Mouse (Mus musculus) forebrain, embryonic 15.5 days (tissue): ENCODE results near the gene A730061H03Rik. TPM values are rescaled to one million over a fixed set of nuclear protein-coding genes. Genes with fewer than 3 reads are reported as not detected.

Source experiments
- ATAC-seq: fragments of 200-750 bp; cut with Nextera tagmentation; replicated peaks from 2 replicates; pipeline ENCODE4 v1.8.0; 2017; ENCODE audit warnings: mild to moderate bottlenecking, moderate TSS enrichment, moderate library complexity
- H3K27ac ChIP-seq: fragments of 300-500 bp; sonication (generic); replicated peaks from 2 replicates; pipeline ENCODE4 v1.5.1; 2015; ENCODE audit warnings: mild to moderate bottlenecking, inconsistent platforms
- H3K27me3 ChIP-seq: fragments of 300-500 bp; sonication (generic); 2 replicates; pipeline ENCODE4 v1.6.1; 2015; ENCODE audit warnings: inconsistent platforms
- H3K36me3 ChIP-seq: fragments of 300-500 bp; sonication (generic); 2 replicates; pipeline ENCODE4 v1.6.1; 2015; ENCODE audit warnings: mild to moderate bottlenecking, inconsistent platforms
- H3K4me1 ChIP-seq: fragments of 300-500 bp; sonication (generic); 2 replicates; pipeline ENCODE4 v1.6.1; 2015; ENCODE audit warnings: inconsistent platforms
- H3K4me2 ChIP-seq: fragments of 300-500 bp; sonication (generic); replicated peaks from 2 replicates; pipeline ENCODE4 v1.6.1; 2015; ENCODE audit warnings: mild to moderate bottlenecking, inconsistent platforms
- H3K4me3 ChIP-seq: fragments of 300-500 bp; sonication (generic); 2 replicates; pipeline ENCODE4 v1.5.1; 2015; ENCODE audit warnings: mild to moderate bottlenecking, inconsistent platforms
- H3K9ac ChIP-seq: fragments of 300-500 bp; sonication (generic); replicated peaks from 2 replicates; pipeline ENCODE4 v1.6.1; 2015; ENCODE audit warnings: mild to moderate bottlenecking, inconsistent platforms
- H3K9me3 ChIP-seq: fragments of 300-500 bp; sonication (generic); 2 replicates; pipeline ENCODE4 v1.6.1; 2016; ENCODE audit warnings: inconsistent platforms
- WGBS: fragments of 180-500 bp; shearing (Covaris S2); methylation state at CpG from one replicate; pipeline ENCODE4 v1.1.7; 2015; ENCODE audit warnings: mixed read lengths; 5-methylcytosine and 5-hydroxymethylcytosine counted together
- polyA plus RNA-seq: library from polyadenylated mRNA; unstranded; fragments of >200 nt; fragmentation: Nextera tagmentation; extraction: Ambion mirVana; gene quantifications from 2 replicates; pipeline ENCODE4 v1.2.1, GENCODE M21; 2015

A730061H03Rik gene
- polyA plus RNA-seq, 1 experiment from 2014 or later: 0.60 TPM

DNA sequence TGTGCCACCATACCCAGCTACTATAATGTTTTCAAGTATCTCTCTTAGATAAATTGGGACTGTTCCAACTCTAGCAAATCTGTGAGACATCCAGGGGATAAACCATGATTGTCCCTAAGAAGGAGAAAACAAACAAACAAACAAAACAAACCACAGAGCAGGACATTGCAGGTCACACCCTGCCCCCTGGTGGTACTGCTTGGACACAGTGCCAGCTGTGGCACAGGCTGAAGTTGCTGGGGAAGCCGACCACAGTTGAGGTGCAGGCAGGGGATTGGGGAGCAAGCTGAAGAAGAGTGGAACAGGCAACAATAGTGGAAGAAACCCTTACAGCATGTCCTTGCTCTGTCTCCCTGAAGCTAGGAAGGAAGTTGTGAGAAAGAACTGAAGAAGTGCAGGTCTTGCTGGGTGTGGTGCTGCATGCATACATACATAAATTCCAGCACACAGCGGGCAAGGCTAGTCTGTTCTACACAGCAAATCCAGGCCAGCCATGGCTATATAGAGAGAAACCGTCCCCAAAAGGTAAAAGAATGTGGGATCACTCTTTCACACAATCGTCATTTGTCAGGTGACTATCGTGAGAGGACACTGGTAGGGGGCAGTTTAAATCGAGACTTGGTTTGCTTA, 24.0 kb downstream of the A730061H03Rik start:
- Histone ChIP-seq H3K36me3 (no peaks in the 10 kb centered on the region), H3K27ac (no peak overlapping the region), H3K4me2 (no peak overlapping the region), H3K4me1 (peaks cover 13% of the 10 kb centered on the region), H3K4me3 (no peak overlapping the region), H3K9me3 (no peaks in the 10 kb centered on the region), H3K9ac (no peak overlapping the region), H3K27me3 (no peaks in the 10 kb centered on the region)
- WGBS: 54% methylated on average over 6 of the region's 6 CpGs
- no peak for ATAC-seq

DNA sequence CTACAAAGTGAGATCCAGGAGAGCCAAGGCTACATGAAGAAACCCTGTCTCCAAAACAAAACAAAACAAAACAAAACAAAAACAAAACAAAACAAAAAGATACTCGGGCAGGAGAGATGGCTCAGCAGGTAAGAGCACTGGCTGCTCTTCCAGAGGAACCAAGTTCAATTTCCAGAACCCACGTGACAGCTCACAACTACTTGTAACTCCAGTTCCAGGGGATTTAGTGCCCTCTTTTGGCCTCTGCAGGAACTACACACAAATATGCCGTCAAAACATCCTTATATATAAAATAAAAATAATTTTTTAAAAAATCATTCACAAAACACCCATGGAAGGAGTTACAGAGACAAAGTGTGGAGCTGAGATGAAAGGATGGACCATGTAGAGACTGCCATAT, 32.3 kb downstream of the A730061H03Rik start:
- H3K9me3 ChIP-seq: no peaks in the 10 kb centered on the region
- no peaks in the 10 kb centered on the region for H3K36me3 ChIP-seq
- no peak overlapping the region for H3K9ac ChIP-seq
- 27% methylated on average over 3 of the region's 3 CpGs for WGBS
- no peak overlapping the region for H3K4me3 ChIP-seq
- H3K4me2 ChIP-seq: no peak overlapping the region
- no peaks in the 10 kb centered on the region for H3K4me1 ChIP-seq
- H3K27me3 ChIP-seq: no peaks in the 10 kb centered on the region
- no peak overlapping the region for H3K27ac ChIP-seq
- no peak for ATAC-seq

DNA sequence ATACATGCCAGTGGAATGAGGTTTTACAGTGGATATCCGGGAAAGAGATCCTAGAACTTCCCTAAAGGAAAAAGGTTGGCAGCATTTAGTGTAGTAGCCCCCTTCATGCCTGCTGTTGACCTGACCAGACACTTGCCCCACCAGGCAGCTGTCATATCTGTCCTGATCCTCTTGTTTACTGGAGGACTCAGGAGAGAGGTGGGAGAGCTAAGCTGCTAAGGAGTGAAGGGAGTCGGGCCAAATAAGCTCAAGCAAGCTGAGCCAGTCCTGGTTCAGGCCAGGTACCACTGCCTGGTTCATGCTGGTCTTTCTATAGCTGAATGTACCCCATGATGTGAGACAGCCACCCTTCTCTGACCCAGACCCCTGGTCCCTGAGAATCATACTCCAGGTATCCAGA, 33.5 kb downstream of the A730061H03Rik start:
- Histone ChIP-seq H3K27ac (no peak overlapping the region), H3K27me3 (no peaks in the 10 kb centered on the region; the same call in 1 of the 2 replicates), H3K4me3 (no peak overlapping the region), H3K4me1 (no peaks in the 10 kb centered on the region), H3K9me3 (no peaks in the 10 kb centered on the region), H3K36me3 (no peaks in the 10 kb centered on the region), H3K9ac (no peak overlapping the region), H3K4me2 (no peak overlapping the region)
- WGBS: 84% methylated on average over 2 of the region's 2 CpGs
- ATAC-seq: no peak

DNA sequence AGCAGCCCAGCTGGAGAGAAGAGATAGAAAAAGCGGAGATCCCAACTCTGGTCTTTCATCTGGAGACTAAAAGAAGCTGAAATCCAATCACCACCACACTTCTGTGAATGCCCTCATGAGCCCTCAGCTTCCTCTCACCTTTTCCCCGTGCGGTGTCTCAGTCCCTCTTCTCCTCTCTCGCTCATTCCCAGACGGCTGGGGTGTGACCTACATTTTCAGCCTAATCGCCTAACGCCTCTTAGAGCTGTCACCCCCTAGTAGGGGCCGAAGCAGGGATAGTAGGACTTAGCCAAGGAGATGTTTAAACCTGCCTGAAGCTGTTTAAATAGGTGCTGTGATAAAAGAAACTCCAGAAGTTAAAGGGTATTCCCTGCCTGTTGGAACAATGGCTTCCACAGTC, 35.4 kb downstream of the A730061H03Rik start, which contains the start of gene Nrl:
Gene Nrl (minus strand): TSS at position 197 of the 400 bp plus-strand sequence.
- 42% methylated on average over 8 of the region's 8 CpGs for WGBS
- Histone ChIP-seq H3K4me2 (no peak within 1 kb of the TSS), H3K27ac (no peak within 1 kb of the TSS)

DNA sequence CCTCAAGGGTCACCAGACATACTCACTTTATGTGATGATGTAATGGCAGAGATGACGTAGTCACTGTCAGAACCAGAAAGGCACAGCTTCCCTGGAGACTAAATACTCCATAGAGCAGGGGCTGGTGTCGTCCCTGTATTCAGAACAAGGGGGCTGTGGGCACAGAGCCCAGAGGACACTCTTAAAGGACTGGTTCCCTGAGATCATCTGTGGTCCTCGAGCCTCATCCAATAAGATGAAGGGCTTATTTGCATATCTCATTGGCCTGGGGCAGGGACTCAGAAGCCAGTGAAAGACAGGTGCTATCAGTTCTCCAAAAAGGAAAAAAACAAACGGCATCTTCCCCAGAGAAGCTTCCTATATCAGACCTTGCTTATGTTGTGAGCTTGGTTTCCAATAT, 36.1 kb downstream of the A730061H03Rik start:
- H3K36me3 ChIP-seq: no peaks in the 10 kb centered on the region
- H3K27me3 ChIP-seq: no peaks in the 10 kb centered on the region; the same call in 1 of the 2 replicates
- no peak overlapping the region for H3K9ac ChIP-seq
- ATAC-seq: no peak
- 54% methylated on average over 4 of the region's 4 CpGs for WGBS
- peaks cover 16% of the 10 kb centered on the region for H3K4me1 ChIP-seq
- H3K27ac ChIP-seq: no peak overlapping the region
- no peak overlapping the region for H3K4me2 ChIP-seq
- H3K4me3 ChIP-seq: no peak overlapping the region
- H3K9me3 ChIP-seq: no peaks in the 10 kb centered on the region

More for the DNA sequence above, 35.4 kb downstream of the A730061H03Rik start, which contains the start of gene Nrl:
- Histone ChIP-seq H3K9ac (no peak within 1 kb of the TSS), H3K36me3 (no peaks in the 10 kb centered on the region), H3K9me3 (no peaks in the 10 kb centered on the region), H3K4me1 (peaks cover 11% of the 10 kb centered on the region; the same call in 1 of the 2 replicates), H3K27me3 (no peaks in the 10 kb centered on the region; the same call in 1 of the 2 replicates), H3K4me3 (no peak within 1 kb of the TSS)
- no peak for ATAC-seq

DNA sequence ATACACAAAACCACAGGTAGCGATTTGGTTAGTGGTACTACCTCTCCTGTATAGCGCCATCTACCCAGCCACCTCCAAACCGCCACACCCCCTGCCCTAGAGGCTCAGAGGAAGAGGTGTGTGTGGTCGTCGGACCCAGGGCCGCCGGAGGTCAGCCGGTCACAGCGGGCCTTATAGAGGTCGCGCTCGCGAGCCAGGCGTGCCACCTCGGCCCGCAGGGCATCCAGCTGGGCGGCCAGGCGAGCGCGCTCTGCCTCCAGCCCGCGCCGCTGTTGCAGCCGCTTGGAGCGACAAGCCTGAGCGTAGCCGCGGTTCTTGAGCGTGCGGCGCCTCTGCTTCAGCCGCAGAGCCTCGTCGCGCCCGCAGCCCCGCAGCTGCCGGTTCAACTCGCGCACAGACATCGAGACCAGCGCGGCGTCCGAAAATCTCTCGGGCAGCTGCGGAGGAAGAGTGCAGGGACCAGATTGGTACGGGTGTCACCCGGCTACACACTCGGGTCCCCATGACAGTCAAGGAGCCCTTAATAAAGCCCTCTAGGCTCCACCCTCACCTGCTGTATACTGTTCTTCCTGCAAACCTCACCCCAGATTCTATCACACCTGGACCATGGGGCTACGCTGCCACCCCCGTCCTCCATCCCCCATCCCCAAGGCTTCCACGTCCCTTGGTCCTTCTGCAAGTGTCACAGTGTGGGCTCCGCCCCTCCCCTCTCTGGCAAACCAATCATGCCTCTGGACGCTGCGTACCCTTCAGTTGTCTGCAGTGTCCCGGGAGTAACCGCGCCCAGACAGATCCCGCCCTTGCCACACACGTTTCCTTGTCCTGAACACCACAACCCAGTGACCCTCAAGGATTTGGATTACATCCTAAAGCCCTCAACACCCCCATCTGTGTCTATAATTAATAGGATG, 39.5 kb downstream of the A730061H03Rik start:
- peaks cover 19% of the 10 kb centered on the region for H3K4me1 ChIP-seq
- peak overlapping the region; percentile 55 for H3K9ac ChIP-seq
- H3K9me3 ChIP-seq: no peaks in the 10 kb centered on the region
- peak overlapping the region; percentile 91 for H3K4me2 ChIP-seq
- H3K36me3 ChIP-seq: no peaks in the 10 kb centered on the region
- WGBS: under 1% methylated on average over 61 of the region's 61 CpGs
- peak overlapping the region; percentile 62 for H3K27ac ChIP-seq
- peak overlapping the region; percentile 54 for H3K4me3 ChIP-seq
- no peaks in the 10 kb centered on the region; the same call in 1 of the 2 replicates for H3K27me3 ChIP-seq
- ATAC-seq: peak; percentile 77

DNA sequence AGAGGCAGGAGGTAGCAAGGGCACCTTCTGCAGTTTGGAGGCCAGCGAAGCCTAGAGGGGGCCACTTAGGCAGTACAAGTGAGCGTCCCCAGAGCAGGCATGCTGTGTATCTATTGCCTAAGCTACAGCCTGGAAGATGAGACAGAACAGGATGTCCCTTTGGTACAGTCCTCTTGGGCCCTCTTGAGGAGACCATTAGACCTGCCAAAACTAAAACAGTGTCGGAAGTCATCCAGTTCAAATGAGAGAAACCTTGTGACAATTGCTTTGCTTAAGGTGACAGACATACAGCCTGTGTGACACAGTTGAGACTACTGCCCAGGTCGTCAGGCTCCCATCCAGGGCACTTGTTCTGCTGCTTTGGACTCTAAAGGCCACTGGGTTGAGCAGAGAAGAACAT, 40.6 kb downstream of the A730061H03Rik start:
- H3K27me3 ChIP-seq: no peaks in the 10 kb centered on the region; the same call in 1 of the 2 replicates
- H3K36me3 ChIP-seq: no peaks in the 10 kb centered on the region
- H3K4me1 ChIP-seq: peaks cover 19% of the 10 kb centered on the region
- H3K4me2 ChIP-seq: no peak overlapping the region
- no peak overlapping the region for H3K4me3 ChIP-seq
- 61% methylated on average over 4 of the region's 4 CpGs for WGBS
- no peak overlapping the region for H3K9ac ChIP-seq
- no peak overlapping the region for H3K27ac ChIP-seq
- no peaks in the 10 kb centered on the region for H3K9me3 ChIP-seq
- no peak for ATAC-seq

DNA sequence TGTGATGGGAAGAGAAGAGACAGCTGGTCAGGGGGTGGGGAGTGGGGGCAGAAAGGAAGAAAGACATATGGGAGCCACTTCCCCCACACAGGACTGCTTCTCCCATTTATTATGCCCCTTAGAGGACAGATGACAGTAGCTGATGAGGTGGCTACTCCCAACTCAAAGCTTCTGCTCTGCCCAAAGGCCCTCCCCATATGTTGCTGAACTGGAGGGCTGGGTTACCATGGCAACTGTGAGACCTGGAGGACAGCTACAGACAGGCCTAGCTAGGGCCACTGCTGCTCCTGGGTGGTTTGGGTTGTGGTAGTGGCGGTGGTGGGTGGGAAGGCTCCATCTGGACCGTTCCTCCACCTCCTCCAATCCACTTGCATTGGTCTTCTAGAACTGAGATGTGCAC, 41.3 kb downstream of the A730061H03Rik start:
- Histone ChIP-seq H3K36me3 (no peaks in the 10 kb centered on the region), H3K9ac (no peak overlapping the region), H3K4me2 (no peak overlapping the region), H3K4me3 (no peak overlapping the region), H3K27me3 (no peaks in the 10 kb centered on the region; the same call in 1 of the 2 replicates), H3K9me3 (no peaks in the 10 kb centered on the region), H3K4me1 (peaks cover 19% of the 10 kb centered on the region), H3K27ac (no peak overlapping the region)
- peak; percentile 18; the same call in 1 of the 2 replicates for ATAC-seq
- 60% methylated on average over 2 of the region's 2 CpGs for WGBS

DNA sequence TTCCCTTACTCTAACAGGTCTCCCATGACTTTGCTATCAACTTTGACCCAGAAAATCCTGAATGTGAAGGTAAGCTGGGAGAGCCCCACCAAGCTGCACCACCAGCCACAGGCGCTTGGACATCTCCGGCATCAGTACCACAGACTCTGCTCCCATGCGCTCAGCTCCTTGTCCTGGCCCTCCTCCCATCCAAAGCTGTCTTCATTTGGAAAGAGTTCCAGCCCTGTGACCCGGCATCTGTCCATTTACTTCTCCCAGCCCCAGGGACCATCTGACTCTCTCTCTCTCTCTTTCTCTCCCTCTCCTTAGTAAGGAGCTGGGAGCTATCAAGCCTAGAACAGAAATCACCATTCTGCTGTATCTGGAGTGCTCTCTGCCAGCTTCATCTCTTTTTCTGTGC, 44.4 kb downstream of the A730061H03Rik start:
- 88% methylated on average over 4 of the region's 4 CpGs for WGBS
- Histone ChIP-seq H3K4me2 (no peak overlapping the region), H3K36me3 (no peaks in the 10 kb centered on the region), H3K27ac (no peak overlapping the region), H3K9me3 (no peaks in the 10 kb centered on the region), H3K9ac (no peak overlapping the region), H3K4me3 (no peak overlapping the region), H3K4me1 (peaks cover 24% of the 10 kb centered on the region), H3K27me3 (no peaks in the 10 kb centered on the region)
- no peak for ATAC-seq

DNA sequence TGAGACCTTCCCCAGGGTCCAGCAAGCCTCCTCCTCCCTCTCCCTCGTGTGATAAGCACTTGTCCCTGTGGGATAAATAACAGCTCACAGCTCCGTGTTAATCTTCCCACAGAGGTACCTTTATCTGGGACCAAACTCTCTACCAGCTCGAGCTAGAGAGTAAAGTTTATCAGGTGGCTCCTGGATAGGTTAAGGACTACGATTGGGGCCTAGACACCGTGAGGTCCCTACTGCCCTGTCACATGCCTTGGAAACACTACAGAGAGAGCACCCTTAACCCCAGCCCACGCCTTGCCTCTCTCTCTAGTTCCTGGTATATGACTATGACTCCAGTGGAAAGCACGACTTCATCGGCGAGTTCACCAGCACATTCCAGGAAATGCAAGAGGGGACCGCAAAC, 46.3 kb downstream of the A730061H03Rik start:
- Histone ChIP-seq H3K4me1 (peaks cover 16% of the 10 kb centered on the region), H3K27me3 (no peaks in the 10 kb centered on the region), H3K27ac (no peak overlapping the region), H3K36me3 (no peaks in the 10 kb centered on the region), H3K4me2 (no peak overlapping the region), H3K9me3 (no peaks in the 10 kb centered on the region), H3K9ac (no peak overlapping the region), H3K4me3 (no peak overlapping the region)
- ATAC-seq: no peak
- WGBS: 74% methylated on average over 10 of the region's 10 CpGs

DNA sequence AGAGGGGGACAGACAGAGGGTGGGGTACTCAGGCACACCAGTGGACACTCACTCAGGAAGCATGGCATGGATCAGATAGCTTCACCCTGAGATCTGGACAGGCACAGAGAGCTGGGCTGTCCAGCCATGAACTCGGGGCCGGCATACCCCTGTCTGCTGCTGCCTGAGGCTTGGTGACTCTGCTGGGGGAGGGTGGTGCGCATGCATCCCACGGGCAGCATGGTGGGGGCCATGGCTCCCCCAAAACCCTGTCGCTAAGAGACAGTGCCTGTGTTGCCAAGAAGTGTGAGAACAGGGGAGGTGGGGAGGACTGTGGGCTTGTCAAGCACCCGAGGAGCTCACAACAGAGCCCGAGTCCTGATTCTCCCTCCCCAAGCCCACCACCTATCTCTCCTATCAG, 49.2 kb downstream of the A730061H03Rik start:
- 47% methylated on average over 7 of the region's 7 CpGs for WGBS
- Histone ChIP-seq H3K4me1 (peaks cover 14% of the 10 kb centered on the region), H3K36me3 (0 out of 2 replicates have a peak, but pooled peaks cover 2% of the 10 kb centered on the region), H3K9ac (no peak overlapping the region), H3K4me2 (no peak overlapping the region), H3K27ac (no peak overlapping the region), H3K27me3 (no peaks in the 10 kb centered on the region), H3K9me3 (no peaks in the 10 kb centered on the region), H3K4me3 (no peak overlapping the region)
- ATAC-seq: peak; percentile 30

DNA sequence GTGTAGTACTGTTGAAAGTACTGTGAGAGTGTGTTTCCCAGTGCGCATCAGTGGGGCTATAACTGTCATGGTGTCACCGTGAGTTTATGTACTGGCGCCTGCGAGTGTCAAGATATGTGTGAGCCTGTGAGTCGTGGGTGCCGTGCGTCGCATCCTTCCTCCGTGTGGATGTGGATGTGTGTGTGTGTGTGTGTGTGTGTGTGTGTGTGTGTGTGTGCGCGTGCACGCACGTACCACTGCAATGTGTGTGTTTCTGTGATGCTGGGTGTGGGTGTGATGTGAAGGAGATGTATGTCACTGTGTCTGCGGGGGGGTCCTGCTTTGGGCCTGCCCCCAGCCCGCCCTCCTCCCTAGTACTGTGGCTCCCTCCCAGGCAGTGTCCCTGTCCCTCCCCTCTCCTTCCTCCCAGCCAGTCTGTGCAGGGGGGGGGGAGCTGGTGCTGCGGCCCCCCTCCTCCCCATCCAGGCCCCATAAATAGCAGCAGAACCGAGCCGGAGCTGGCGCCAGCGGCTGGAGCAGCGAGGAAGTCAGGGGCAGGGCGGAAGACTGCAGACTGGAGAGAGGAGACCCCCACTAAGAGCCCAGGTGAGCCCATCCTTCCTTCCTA, 50.0 kb downstream of the A730061H03Rik start, which contains the start of gene Cpne6:
Gene Cpne6 (plus strand): TSS at position 321 of the 607 bp plus-strand sequence.
- ATAC-seq: 0 out of 2 replicates have a peak, but pooled peaks have one; percentile 20
- Histone ChIP-seq H3K4me3 (no peak within 1 kb of the TSS), H3K36me3 (0 out of 2 replicates have a peak, but pooled peaks cover 2% of the 10 kb centered on the region), H3K4me1 (peaks cover 14% of the 10 kb centered on the region), H3K27me3 (no peaks in the 10 kb centered on the region), H3K9ac (no peak within 1 kb of the TSS), H3K4me2 (no peak within 1 kb of the TSS), H3K27ac (no peak within 1 kb of the TSS), H3K9me3 (no peaks in the 10 kb centered on the region)
- whole genome bisulfite sequencing: 72% methylated on average over 20 of the region's 22 CpGs
